Mouse (Mus musculus) limb, embryonic 13.5 days (tissue): ENCODE measurements around the gene Agpat1. TPM values are rescaled to one million over a fixed set of nuclear protein-coding genes. Genes with fewer than 3 reads are reported as not detected.

Source experiments
- ATAC-seq: fragments of 200-750 bp; cut with Nextera tagmentation; 2 replicates; pipeline ENCODE4 v1.8.0; 2017; ENCODE audit warnings: low read depth, moderate number of reproducible peaks, moderate TSS enrichment; ENCODE audit not compliant: low FRiP score
- H3K27ac ChIP-seq: fragments of 300-500 bp; sonication (generic); 2 replicates; pipeline ENCODE4 v1.5.1; 2015; ENCODE audit warnings: inconsistent platforms, mild to moderate bottlenecking, moderate library complexity
- H3K27me3 ChIP-seq: fragments of 300-500 bp; sonication (generic); 2 replicates; pipeline ENCODE4 v1.6.1; 2015; ENCODE audit warnings: mild to moderate bottlenecking, inconsistent platforms
- H3K36me3 ChIP-seq: fragments of 300-500 bp; sonication (generic); 2 replicates; pipeline ENCODE4 v1.6.1; 2015; ENCODE audit warnings: inconsistent platforms, mild to moderate bottlenecking, moderate library complexity
- H3K4me1 ChIP-seq: fragments of 300-500 bp; sonication (generic); 2 replicates; pipeline ENCODE4 v1.6.1; 2015; ENCODE audit warnings: inconsistent platforms
- H3K4me2 ChIP-seq: fragments of 300-500 bp; sonication (generic); replicated peaks from 2 replicates; pipeline ENCODE4 v1.6.1; 2015; ENCODE audit warnings: inconsistent platforms, mild to moderate bottlenecking, moderate library complexity
- H3K4me3 ChIP-seq: fragments of 300-500 bp; sonication (generic); 2 replicates; pipeline ENCODE4 v1.5.1; 2015; ENCODE audit warnings: moderate library complexity, mild to moderate bottlenecking, inconsistent platforms
- H3K9ac ChIP-seq: fragments of 300-500 bp; sonication (generic); 2 replicates; pipeline ENCODE4 v1.6.1; 2015; ENCODE audit warnings: mild to moderate bottlenecking, inconsistent platforms
- H3K9me3 ChIP-seq: fragments of 300-500 bp; sonication (generic); 2 replicates; pipeline ENCODE4 v1.6.1; 2016; ENCODE audit warnings: inconsistent platforms
- WGBS: fragments of 180-500 bp; shearing (Covaris S2); methylation state at CpG from one replicate; pipeline ENCODE4 v1.1.7; 2015; 5-methylcytosine and 5-hydroxymethylcytosine counted together
- polyA plus RNA-seq: library from polyadenylated mRNA; unstranded; fragments of >200 nt; fragmentation: Nextera tagmentation; extraction: Ambion mirVana; gene quantifications from 2 replicates; pipeline ENCODE4 v1.2.1, GENCODE M21; 2015

Gene Agpat1
- polyA plus RNA-seq, 1 experiment from 2014 or later: 58.4 TPM

DNA sequence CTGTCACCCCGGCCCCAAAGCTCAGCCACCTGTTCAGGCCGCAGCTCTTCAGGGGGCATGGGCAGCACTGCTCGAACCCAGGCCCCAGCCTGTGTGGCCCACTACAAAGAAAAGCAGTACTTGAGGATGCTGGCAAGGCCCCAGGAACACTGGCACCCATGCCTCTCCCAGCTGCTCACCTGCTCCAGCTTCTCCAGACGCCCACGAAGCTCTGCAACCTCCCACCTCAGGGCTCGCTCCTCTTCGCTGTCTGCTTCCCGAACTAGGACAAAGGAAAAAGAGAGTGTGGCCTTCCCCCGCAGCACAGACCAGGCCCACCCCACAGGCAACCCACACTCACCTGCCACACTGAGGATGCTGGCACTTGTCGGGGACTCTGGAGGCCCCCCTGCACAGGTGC lies 9.8 kb downstream of the Agpat1 start:
- peaks cover 83% of the 10 kb centered on the region for H3K36me3 ChIP-seq
- no peaks in the 10 kb centered on the region for H3K27me3 ChIP-seq
- H3K4me3 ChIP-seq: no peak overlapping the region
- 93% methylated on average over 10 of the region's 10 CpGs for WGBS
- H3K9me3 ChIP-seq: no peaks in the 10 kb centered on the region
- no peak overlapping the region for H3K4me2 ChIP-seq
- no peak overlapping the region for H3K9ac ChIP-seq
- no peak for ATAC-seq
- no peak overlapping the region for H3K27ac ChIP-seq
- peaks cover 1% of the 10 kb centered on the region; the same call in 1 of the 2 replicates for H3K4me1 ChIP-seq

- H3K9ac ChIP-seq: no peak within 1 kb of the TSS
- H3K36me3 ChIP-seq: peaks cover 89% of the 10 kb centered on the region
- no peaks in the 10 kb centered on the region for H3K9me3 ChIP-seq
- H3K4me3 ChIP-seq: no peak within 1 kb of the TSS
- no peaks in the 10 kb centered on the region for H3K27me3 ChIP-seq
- H3K4me2 ChIP-seq: no peak within 1 kb of the TSS
- no peak for ATAC-seq
- no peak within 1 kb of the TSS; the same call in 1 of the 2 replicates for H3K27ac ChIP-seq
- WGBS: 79% methylated on average over 6 of the region's 6 CpGs
- H3K4me1 ChIP-seq: no peaks in the 10 kb centered on the region
These were observed 11.8 kb downstream of the Agpat1 start, which contains the start of gene Egfl8 for GRCm38 (mm10) chr17:34615871-34616270. Gene Egfl8 (minus strand): TSS chr17:34615971.

DNA sequence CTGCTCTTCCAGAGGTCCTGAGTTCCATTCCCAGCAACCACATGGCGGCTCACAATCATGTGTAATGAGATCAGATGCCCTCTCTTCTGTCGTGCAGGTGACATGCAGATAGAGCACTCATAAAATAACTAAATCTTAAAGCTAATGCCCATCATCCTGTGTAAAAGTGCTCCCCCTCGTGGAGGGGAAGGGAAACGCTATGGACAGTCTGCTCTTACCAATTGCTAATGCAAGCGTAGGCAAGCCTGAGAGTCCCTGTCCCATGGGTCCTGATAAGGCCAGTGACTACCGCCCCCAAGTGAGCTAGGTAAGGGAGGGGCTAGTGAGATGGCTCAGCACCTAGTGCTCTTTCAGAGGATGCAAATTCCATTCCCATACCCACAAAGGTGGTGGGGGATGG lies 14.9 kb downstream of the Agpat1 start:
- Histone ChIP-seq H3K4me2 (no peak overlapping the region), H3K36me3 (peaks cover 87% of the 10 kb centered on the region), H3K4me1 (no peaks in the 10 kb centered on the region), H3K27me3 (no peaks in the 10 kb centered on the region), H3K9me3 (no peaks in the 10 kb centered on the region), H3K9ac (no peak overlapping the region), H3K4me3 (no peak overlapping the region), H3K27ac (no peak overlapping the region)
- ATAC-seq: peak; percentile 7; the same call in 1 of the 2 replicates
- WGBS: 25% methylated on average over 6 of the region's 6 CpGs

- no peaks in the 10 kb centered on the region for H3K9me3 ChIP-seq
- H3K27ac ChIP-seq: no peak overlapping the region
- H3K4me1 ChIP-seq: peaks cover 5% of the 10 kb centered on the region
- no peak overlapping the region for H3K4me2 ChIP-seq
- no peak overlapping the region for H3K4me3 ChIP-seq
- WGBS: 81% methylated on average over 8 of the region's 8 CpGs
- H3K9ac ChIP-seq: 0 out of 2 replicates have a peak overlapping the region, but pooled peaks have one; percentile 19
- ATAC-seq: no peak
- H3K27me3 ChIP-seq: no peaks in the 10 kb centered on the region
- peaks cover 78% of the 10 kb centered on the region for H3K36me3 ChIP-seq
These were observed 16.9 kb downstream of the Agpat1 start for GRCm38 (mm10) chr17:34621006-34621405.

- Histone ChIP-seq H3K4me2 (no peak overlapping the region), H3K4me3 (no peak overlapping the region), H3K4me1 (peaks cover 15% of the 10 kb centered on the region), H3K27me3 (no peaks in the 10 kb centered on the region), H3K9me3 (no peaks in the 10 kb centered on the region), H3K36me3 (peaks cover 61% of the 10 kb centered on the region), H3K27ac (no peak overlapping the region), H3K9ac (no peak overlapping the region)
- 87% methylated on average over 9 of the region's 9 CpGs for WGBS
- no peak for ATAC-seq
These were observed 19.1 kb downstream of the Agpat1 start for GRCm38 (mm10) chr17:34623161-34623560.

DNA sequence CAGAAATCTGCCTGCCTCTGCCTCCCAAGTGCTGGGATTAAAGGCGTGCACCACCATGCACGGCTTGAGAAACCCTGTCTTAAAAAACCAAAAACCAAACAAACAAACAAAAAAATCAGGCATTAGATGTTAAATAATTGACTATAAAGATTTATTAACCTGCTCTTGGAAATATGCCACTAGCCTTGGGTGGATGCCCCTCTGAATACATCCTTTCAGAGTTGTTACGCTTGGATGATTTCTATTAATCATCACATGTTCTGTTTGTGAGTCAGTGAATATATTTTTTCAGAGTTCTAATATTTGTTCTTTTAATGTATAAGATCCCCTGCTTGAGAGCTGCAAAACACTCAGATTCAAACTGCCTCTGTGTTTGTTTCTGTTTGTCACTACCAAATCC lies 20.9 kb downstream of the Agpat1 start:
- peaks cover 46% of the 10 kb centered on the region for H3K36me3 ChIP-seq
- no peak overlapping the region for H3K4me3 ChIP-seq
- peaks cover 33% of the 10 kb centered on the region for H3K4me1 ChIP-seq
- H3K27ac ChIP-seq: no peak overlapping the region
- H3K9me3 ChIP-seq: no peaks in the 10 kb centered on the region
- peaks cover 16% of the 10 kb centered on the region for H3K27me3 ChIP-seq
- WGBS: 88% methylated on average over 3 of the region's 3 CpGs
- H3K4me2 ChIP-seq: no peak overlapping the region
- H3K9ac ChIP-seq: no peak overlapping the region
- no peak for ATAC-seq

- 52% methylated on average over 16 of the region's 16 CpGs for WGBS
- peaks cover 41% of the 10 kb centered on the region for H3K4me1 ChIP-seq
- H3K36me3 ChIP-seq: peaks cover 37% of the 10 kb centered on the region
- H3K9me3 ChIP-seq: no peaks in the 10 kb centered on the region
- H3K4me3 ChIP-seq: peak overlapping the region; percentile 79
- no peak for ATAC-seq
- peak overlapping the region; percentile 77 for H3K9ac ChIP-seq
- H3K27ac ChIP-seq: peak overlapping the region; percentile 85; the same call in 1 of the 2 replicates
- peak overlapping the region; percentile 94 for H3K4me2 ChIP-seq
- peaks cover 28% of the 10 kb centered on the region for H3K27me3 ChIP-seq
These were observed 22.2 kb downstream of the Agpat1 start for GRCm38 (mm10) chr17:34626062-34626772.

DNA sequence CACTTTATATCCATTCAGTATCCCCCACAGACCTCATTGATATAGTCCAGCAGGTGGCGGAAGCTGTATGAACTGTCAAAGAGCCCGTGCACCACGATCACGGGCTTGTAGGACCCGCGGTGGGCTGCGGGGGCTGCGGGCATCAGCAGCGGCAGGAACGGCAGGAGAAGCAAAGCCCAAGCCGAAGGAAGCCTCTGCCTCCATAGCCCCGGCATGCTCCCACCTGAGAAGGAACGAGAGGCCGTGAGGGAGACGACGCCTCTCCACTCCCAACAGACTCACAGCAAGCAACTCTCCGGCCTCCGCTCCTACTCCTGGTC lies 22.7 kb downstream of the Agpat1 start:
- H3K27ac ChIP-seq: peak overlapping the region; percentile 85
- WGBS: under 1% methylated on average over 18 of the region's 18 CpGs

GRCm38 (mm10) chr17:34627093-34627942 lies 23.3 kb downstream of the Agpat1 start:
- peak; percentile 87 for ATAC-seq
- Histone ChIP-seq H3K27me3 (peaks cover 39% of the 10 kb centered on the region), H3K4me3 (peak overlapping the region; percentile 79), H3K4me2 (peak overlapping the region; percentile 94), H3K36me3 (peaks cover 26% of the 10 kb centered on the region), H3K9ac (peak overlapping the region; percentile 77), H3K4me1 (peaks cover 52% of the 10 kb centered on the region), H3K9me3 (no peaks in the 10 kb centered on the region), H3K27ac (peak overlapping the region; percentile 95)
- WGBS: under 1% methylated on average over 45 of the region's 45 CpGs

More for the DNA sequence above, 22.7 kb downstream of the Agpat1 start:
- peak overlapping the region; percentile 77 for H3K9ac ChIP-seq
- peaks cover 33% of the 10 kb centered on the region for H3K27me3 ChIP-seq
- ATAC-seq: no peak
- peak overlapping the region; percentile 94 for H3K4me2 ChIP-seq
- peak overlapping the region; percentile 79 for H3K4me3 ChIP-seq
- peaks cover 32% of the 10 kb centered on the region for H3K36me3 ChIP-seq
- peaks cover 46% of the 10 kb centered on the region for H3K4me1 ChIP-seq
- H3K9me3 ChIP-seq: no peaks in the 10 kb centered on the region

GRCm38 (mm10) chr17:34627943-34628643 lies 24.0 kb downstream of the Agpat1 start, which contains the start of gene Ppt2:
Gene Ppt2 (minus strand): TSS chr17:34628510.
- Histone ChIP-seq H3K4me3 (peak within 1 kb of the TSS; percentile 79), H3K36me3 (peaks cover 18% of the 10 kb centered on the region), H3K27ac (peak within 1 kb of the TSS; percentile 95), H3K27me3 (peaks cover 47% of the 10 kb centered on the region), H3K9ac (peak within 1 kb of the TSS; percentile 77), H3K4me1 (peaks cover 56% of the 10 kb centered on the region), H3K4me2 (peak within 1 kb of the TSS; percentile 94), H3K9me3 (no peaks in the 10 kb centered on the region)
- WGBS: 4% methylated on average over 29 of the region's 29 CpGs
- no peak for ATAC-seq

- H3K4me1 ChIP-seq: peaks cover 56% of the 10 kb centered on the region
- no peak for ATAC-seq
- peaks cover 52% of the 10 kb centered on the region for H3K27me3 ChIP-seq
- H3K4me3 ChIP-seq: peak overlapping the region; percentile 79
- H3K9ac ChIP-seq: peak overlapping the region; percentile 77
- peak overlapping the region; percentile 94 for H3K4me2 ChIP-seq
- H3K9me3 ChIP-seq: no peaks in the 10 kb centered on the region
- H3K36me3 ChIP-seq: peaks cover 13% of the 10 kb centered on the region; the same call in 1 of the 2 replicates
- peak overlapping the region; percentile 95; the same call in 1 of the 2 replicates for H3K27ac ChIP-seq
- 31% methylated on average over 5 of the region's 5 CpGs for WGBS
These were observed 24.5 kb downstream of the Agpat1 start for GRCm38 (mm10) chr17:34628644-34628967.
